Mouse (Mus musculus) E14TG2a.4 (cell line): ENCODE measurements around the gene Gnao1.

Experiments
- H3K27me3 ChIP-seq: 2 replicates; pipeline ENCODE4 v1.6.1; 2014; ENCODE audit warnings: low read length, control low read depth; ENCODE audit not compliant: insufficient read depth
- H3K36me3 ChIP-seq: 2 replicates; pipeline ENCODE4 v1.6.1; 2014; ENCODE audit warnings: low read length, control low read depth; ENCODE audit not compliant: insufficient read depth
- H3K4me1 ChIP-seq: replicated peaks from 2 replicates; pipeline ENCODE4 v1.6.1; 2014; ENCODE audit warnings: low read depth, low read length, control low read depth
- H3K4me3 ChIP-seq: replicated peaks from 2 replicates; pipeline ENCODE4 v1.5.1; 2014; ENCODE audit warnings: mild to moderate bottlenecking, low read length
- H3K9me3 ChIP-seq: 2 replicates; pipeline ENCODE4 v1.6.1; 2014; ENCODE audit warnings: low read length, control low read depth
- CTCF ChIP-seq: conservative IDR thresholded peaks from 2 replicates; pipeline ENCODE4 v1.5.1; 2014; ENCODE audit warnings: low read length
- NANOG ChIP-seq: IDR thresholded peaks from 2 replicates; pipeline ENCODE4 v1.6.1; 2014; ENCODE audit warnings: borderline replicate concordance, low read length, mixed read lengths
- POU5F1 ChIP-seq: IDR thresholded peaks from 2 replicates; pipeline ENCODE4 v1.6.1; 2014; ENCODE audit warnings: low read length, borderline replicate concordance

Gnao1 gene

GRCm38 (mm10) chr8:93879966-93880365, 70.2 kb downstream of the Gnao1 start:
- Histone ChIP-seq H3K36me3 (no peaks in the 10 kb centered on the region), H3K4me3 (no peak overlapping the region)
- TF ChIP-seq POU5F1: no peak
- TF ChIP-seq NANOG: no peak
- no peak for TF ChIP-seq CTCF

GRCm38 (mm10) chr8:93881381-93881780, 71.6 kb downstream of the Gnao1 start:
- Histone ChIP-seq H3K4me1 (no peaks in the 10 kb centered on the region), H3K36me3 (no peaks in the 10 kb centered on the region), H3K9me3 (no peaks in the 10 kb centered on the region), H3K27me3 (no peaks in the 10 kb centered on the region), H3K4me3 (no peak overlapping the region)
- no peak for TF ChIP-seq POU5F1
- no peak for TF ChIP-seq NANOG
- TF ChIP-seq CTCF: no peak

More at GRCm38 (mm10) chr8:93879966-93880365, 70.2 kb downstream of the Gnao1 start:
- Histone ChIP-seq H3K27me3 (no peaks in the 10 kb centered on the region), H3K9me3 (no peaks in the 10 kb centered on the region), H3K4me1 (no peaks in the 10 kb centered on the region)

GRCm38 (mm10) chr8:93883241-93883640, 73.5 kb downstream of the Gnao1 start:
- H3K4me3 ChIP-seq: no peak overlapping the region
- no peaks in the 10 kb centered on the region for H3K36me3 ChIP-seq
- H3K4me1 ChIP-seq: peaks cover 1% of the 10 kb centered on the region; the same call in 1 of the 2 replicates
- H3K27me3 ChIP-seq: no peaks in the 10 kb centered on the region
- TF ChIP-seq POU5F1: no peak
- no peak for TF ChIP-seq NANOG
- no peak for TF ChIP-seq CTCF
- 0 out of 2 replicates have a peak, but pooled peaks cover 7% of the 10 kb centered on the region for H3K9me3 ChIP-seq

- no peaks in the 10 kb centered on the region for H3K27me3 ChIP-seq
- peaks cover 6% of the 10 kb centered on the region for H3K4me1 ChIP-seq
- H3K4me3 ChIP-seq: no peak overlapping the region
- no peak for TF ChIP-seq NANOG
- no peak for TF ChIP-seq CTCF
- TF ChIP-seq POU5F1: no peak
- 0 out of 2 replicates have a peak, but pooled peaks cover 7% of the 10 kb centered on the region for H3K9me3 ChIP-seq
- H3K36me3 ChIP-seq: no peaks in the 10 kb centered on the region
Observed at GRCm38 (mm10) chr8:93883771-93884170, 74.0 kb downstream of the Gnao1 start.

GRCm38 (mm10) chr8:93884316-93884715, 74.5 kb downstream of the Gnao1 start:
- TF ChIP-seq POU5F1 (no peak), NANOG (no peak), CTCF (no peak)
- Histone ChIP-seq H3K27me3 (no peaks in the 10 kb centered on the region), H3K9me3 (0 out of 2 replicates have a peak, but pooled peaks cover 7% of the 10 kb centered on the region), H3K4me1 (peaks cover 12% of the 10 kb centered on the region), H3K36me3 (no peaks in the 10 kb centered on the region), H3K4me3 (no peak overlapping the region)

- Histone ChIP-seq H3K9me3 (0 out of 2 replicates have a peak, but pooled peaks cover 7% of the 10 kb centered on the region), H3K36me3 (no peaks in the 10 kb centered on the region), H3K4me1 (peaks cover 18% of the 10 kb centered on the region), H3K4me3 (no peak overlapping the region), H3K27me3 (no peaks in the 10 kb centered on the region)
- TF ChIP-seq CTCF (no peak), POU5F1 (no peak), NANOG (no peak)
Observed at GRCm38 (mm10) chr8:93886181-93886580, 76.4 kb downstream of the Gnao1 start.

- TF ChIP-seq CTCF (no peak), POU5F1 (no peak), NANOG (no peak)
- H3K27me3 ChIP-seq: no peaks in the 10 kb centered on the region
- no peak overlapping the region for H3K4me3 ChIP-seq
- no peaks in the 10 kb centered on the region for H3K36me3 ChIP-seq
- 0 out of 2 replicates have a peak, but pooled peaks cover 7% of the 10 kb centered on the region for H3K9me3 ChIP-seq
- peaks cover 24% of the 10 kb centered on the region for H3K4me1 ChIP-seq
Observed at GRCm38 (mm10) chr8:93888150-93888676, 78.4 kb downstream of the Gnao1 start.

GRCm38 (mm10) chr8:93888702-93889480, 79.1 kb downstream of the Gnao1 start:
- Histone ChIP-seq H3K4me3 (no peak overlapping the region), H3K36me3 (no peaks in the 10 kb centered on the region), H3K27me3 (no peaks in the 10 kb centered on the region), H3K9me3 (0 out of 2 replicates have a peak, but pooled peaks cover 7% of the 10 kb centered on the region), H3K4me1 (peaks cover 24% of the 10 kb centered on the region)
- TF ChIP-seq POU5F1 (no peak), CTCF (no peak), NANOG (no peak)
